Comparison of ENCODE assay signal across 8 mouse cellular contexts in genomic region chr2:147011474-147012140, GRCm38 (mm10). TPM values are rescaled to one million over a fixed set of nuclear protein-coding genes. Genes with fewer than 3 reads are reported as not detected.
A peak's percentile ranks its signal among the peaks of the same experiment; 100 is the strongest.
DNase-seq lines count a peak whose midpoint lies in the region; ATAC-seq lines count a peak whose summit lies in the region.

No protein-coding gene starts in this region.

- peak overlapping the region; percentile 84 for H3K4me3 ChIP-seq in embryonic facial prominence, embryonic 13.5 days
- peak overlapping the region; percentile 90 for H3K4me3 ChIP-seq in intestine, embryonic 15.5 days (replicated peaks)
- H3K4me3 ChIP-seq in midbrain, embryonic 12.5 days, result peak overlapping the region; percentile 89

- no peaks in the 10 kb centered on the region for H3K9me3 ChIP-seq in embryonic facial prominence, embryonic 13.5 days
- no peaks in the 10 kb centered on the region for H3K9me3 ChIP-seq in intestine, embryonic 15.5 days
- no peaks in the 10 kb centered on the region for H3K9me3 ChIP-seq in midbrain, embryonic 12.5 days

- H3K36me3 ChIP-seq in embryonic facial prominence, embryonic 13.5 days, result peaks cover 9% of the 10 kb centered on the region; the same call in 1 of the 2 replicates
- no peaks in the 10 kb centered on the region for H3K36me3 ChIP-seq in intestine, embryonic 15.5 days
- no peaks in the 10 kb centered on the region; the same call in 1 of the 2 replicates for H3K36me3 ChIP-seq in midbrain, embryonic 12.5 days

- peak overlapping the region; percentile 100 for H3K27ac ChIP-seq in embryonic facial prominence, embryonic 13.5 days
- H3K27ac ChIP-seq in intestine, embryonic 15.5 days, result peak overlapping the region; percentile 99
- H3K27ac ChIP-seq in midbrain, embryonic 12.5 days (replicated peaks), result no peak overlapping the region

- H3K27me3 ChIP-seq in embryonic facial prominence, embryonic 13.5 days, result no peaks in the 10 kb centered on the region
- no peaks in the 10 kb centered on the region for H3K27me3 ChIP-seq in intestine, embryonic 15.5 days (replicated peaks)
- H3K27me3 ChIP-seq in midbrain, embryonic 12.5 days, result no peaks in the 10 kb centered on the region

- H3K4me2 ChIP-seq in embryonic facial prominence, embryonic 13.5 days, result peak overlapping the region; percentile 68
- peak overlapping the region; percentile 70 for H3K4me2 ChIP-seq in intestine, embryonic 15.5 days (replicated peaks)
- peak overlapping the region; percentile 63 for H3K4me2 ChIP-seq in midbrain, embryonic 12.5 days (replicated peaks)

- ATAC-seq in embryonic facial prominence, embryonic 13.5 days (ENCODE audit: insufficient number of reproducible peaks, insufficient read depth, low FRiP score, low TSS enrichment, low read depth), result no peak
- ATAC-seq in intestine, embryonic 15.5 days, result no peak
- ATAC-seq in midbrain, embryonic 12.5 days (ENCODE audit: low FRiP score, low read depth), result no peak

- peaks cover 14% of the 10 kb centered on the region for H3K4me1 ChIP-seq in embryonic facial prominence, embryonic 13.5 days
- H3K4me1 ChIP-seq in intestine, embryonic 15.5 days (replicated peaks), result peaks cover 5% of the 10 kb centered on the region; the same call in 1 of the 2 replicates
- peaks cover 26% of the 10 kb centered on the region for H3K4me1 ChIP-seq in midbrain, embryonic 12.5 days

- 62% methylated on average over 3 of the region's 3 CpGs for WGBS in embryonic facial prominence, embryonic 13.5 days
- WGBS in intestine, embryonic 15.5 days, result 51% methylated on average over 3 of the region's 3 CpGs
- 89% methylated on average over 3 of the region's 3 CpGs for WGBS in midbrain, embryonic 12.5 days

- DNase-seq in thymus, postnatal 14 days, result peak; percentile 17
- no peak for DNase-seq in thymus, postnatal 25 days
- no peak for DNase-seq in right cerebral cortex, adult 2 months (ENCODE audit: low spot score in 2 of 2)
- DNase-seq in layer of hippocampus, postnatal 10 days (ENCODE audit: low spot score in 2 of 2), result no peak
- DNase-seq in left cerebral cortex, adult 9 months (ENCODE audit: low spot score in 2 of 2), result no peak

- H3K9ac ChIP-seq in embryonic facial prominence, embryonic 13.5 days, result peak overlapping the region; percentile 90
- peak overlapping the region; percentile 91 for H3K9ac ChIP-seq in intestine, embryonic 15.5 days
- peak overlapping the region; percentile 85 for H3K9ac ChIP-seq in midbrain, embryonic 12.5 days (replicated peaks)

RNA-seq across cellular contexts. Expression of gene Xrn2, which starts 1.2 kb away (rescaled TPM):
- 79.4 and 82.3 TPM in 2 replicates for polyA plus RNA-seq in embryonic facial prominence, embryonic 13.5 days (2015; fragmentation: Nextera tagmentation; extraction: Ambion mirVana)
- polyA plus RNA-seq in intestine, embryonic 15.5 days (2015; fragmentation: Nextera tagmentation; extraction: Ambion mirVana), result 70.3 and 77.6 TPM in 2 replicates
- 91.3 and 92.7 TPM in 2 replicates for polyA plus RNA-seq in midbrain, embryonic 12.5 days (2016; fragmentation: Nextera tagmentation; extraction: Ambion mirVana)
- 10 to 100 TPM; 59.4 to 68.6 TPM for total RNA-seq in layer of hippocampus, postnatal 10 days (2021)
